Mouse (Mus musculus): ENCODE data around the gene Irf7. TPM values are rescaled to one million over a fixed set of nuclear protein-coding genes. Genes with fewer than 3 reads are reported as not detected.

Gene Irf7
- polyA plus RNA-seq, 2 experiments, result 4.8 to 5.4 TPM

- Histone ChIP-seq H3K9ac (replicated peaks) (peak overlapping the region; percentile 84), H3K4me2 (ENCODE audit: low read depth) (peak overlapping the region; percentile 85), H3K4me1 (replicated peaks; ENCODE audit: control insufficient read depth in 2 of 2, insufficient read depth in 2 of 2, low read length in 1 of 2) (peaks cover 19 to 33% of the 10 kb centered on the region in 2 experiments), H3K27ac (peak overlapping the region; percentile 43), H3K27me3 (ENCODE audit: control insufficient read depth, insufficient read depth, low read length) (no peaks in the 10 kb centered on the region), H3K36me3 (replicated peaks; ENCODE audit: control insufficient read depth, insufficient read depth, low read depth) (peaks cover 6% of the 10 kb centered on the region; the same call in 1 of the 2 replicates), H3K4me3 (ENCODE audit: insufficient read depth in 1 of 2, low read depth in 2 of 2, low read length in 2 of 2) (peak overlapping the region; percentile 73 to 78; a peak in 3 of 4 replicates), H3K9me3 (ENCODE audit: control insufficient read depth, low read length) (no peaks in the 10 kb centered on the region)
- ATAC-seq (ENCODE audit: insufficient read depth) (no peak), DNase-seq (ENCODE audit: low read depth in 3 of 3, low spot score in 3 of 3) (no peak)
- 71% methylated on average over 1 of the region's 1 CpGs for WGBS (ENCODE audit: insufficient replicate concordance)
- TF ChIP-seq EP300 (IDR thresholded peaks at IDR 0.05; ENCODE audit: low read depth) (no peak), CTCF (IDR thresholded peaks at IDR 0.05; ENCODE audit: low read depth) (no peak)
Observed at GRCm38 (mm10) chr7:141220377-141220776, 45.9 kb downstream of the Irf7 start.

GRCm38 (mm10) chr7:141219558-141220099 lies 46.7 kb downstream of the Irf7 start:
- 83% methylated on average over 1 of the region's 1 CpGs for WGBS (ENCODE audit: insufficient replicate concordance)
- H3K4me2 ChIP-seq (ENCODE audit: low read depth), result no peak overlapping the region; the same call in 1 of the 2 replicates
- no peak overlapping the region for H3K4me3 ChIP-seq (ENCODE audit: insufficient read depth in 1 of 2, low read depth in 2 of 2, low read length in 2 of 2)
- no peak overlapping the region for H3K9ac ChIP-seq (replicated peaks)
- no peaks in the 10 kb centered on the region for H3K27me3 ChIP-seq (ENCODE audit: control insufficient read depth, insufficient read depth, low read length)
- H3K27ac ChIP-seq, result peak overlapping the region; percentile 22
- DNase-seq (ENCODE audit: low read depth in 3 of 3, low spot score in 3 of 3) (no peak), ATAC-seq (ENCODE audit: insufficient read depth) (no peak)
- H3K9me3 ChIP-seq (ENCODE audit: control insufficient read depth, low read length), result no peaks in the 10 kb centered on the region
- peaks cover 6% of the 10 kb centered on the region; the same call in 1 of the 2 replicates for H3K36me3 ChIP-seq (replicated peaks; ENCODE audit: control insufficient read depth, insufficient read depth, low read depth)
- TF ChIP-seq CTCF (IDR thresholded peaks at IDR 0.05; ENCODE audit: low read depth), result no peak
- no peak for TF ChIP-seq EP300 (IDR thresholded peaks at IDR 0.05; ENCODE audit: low read depth)
- H3K4me1 ChIP-seq (replicated peaks; ENCODE audit: control insufficient read depth in 2 of 2, insufficient read depth in 2 of 2, low read length in 1 of 2), result peaks cover 25 to 40% of the 10 kb centered on the region in 2 experiments

GRCm38 (mm10) chr7:141218557-141219133 lies 47.6 kb downstream of the Irf7 start:
- no peak for DNase-seq (ENCODE audit: low read depth in 3 of 3, low spot score in 3 of 3)
- H3K27me3 ChIP-seq (ENCODE audit: control insufficient read depth, insufficient read depth, low read length), result no peaks in the 10 kb centered on the region
- no peak for ATAC-seq (ENCODE audit: insufficient read depth)
- TF ChIP-seq CTCF (IDR thresholded peaks at IDR 0.05; ENCODE audit: low read depth), result no peak
- TF ChIP-seq EP300 (IDR thresholded peaks at IDR 0.05; ENCODE audit: low read depth), result no peak
- H3K36me3 ChIP-seq (replicated peaks; ENCODE audit: control insufficient read depth, insufficient read depth, low read depth), result peaks cover 6% of the 10 kb centered on the region; the same call in 1 of the 2 replicates
- no peak overlapping the region for H3K4me3 ChIP-seq (ENCODE audit: insufficient read depth in 1 of 2, low read depth in 2 of 2, low read length in 2 of 2)
- H3K27ac ChIP-seq, result peak overlapping the region; percentile 22; the same call in 1 of the 2 replicates
- no peak overlapping the region for H3K4me2 ChIP-seq (ENCODE audit: low read depth)
- 75% methylated on average over 5 of the region's 5 CpGs for WGBS (ENCODE audit: insufficient replicate concordance)
- H3K9me3 ChIP-seq (ENCODE audit: control insufficient read depth, low read length), result no peaks in the 10 kb centered on the region
- H3K4me1 ChIP-seq (replicated peaks; ENCODE audit: control insufficient read depth in 2 of 2, insufficient read depth in 2 of 2, low read length in 1 of 2), result peaks cover 30 to 50% of the 10 kb centered on the region in 2 experiments
- H3K9ac ChIP-seq (replicated peaks), result no peak overlapping the region

DNA sequence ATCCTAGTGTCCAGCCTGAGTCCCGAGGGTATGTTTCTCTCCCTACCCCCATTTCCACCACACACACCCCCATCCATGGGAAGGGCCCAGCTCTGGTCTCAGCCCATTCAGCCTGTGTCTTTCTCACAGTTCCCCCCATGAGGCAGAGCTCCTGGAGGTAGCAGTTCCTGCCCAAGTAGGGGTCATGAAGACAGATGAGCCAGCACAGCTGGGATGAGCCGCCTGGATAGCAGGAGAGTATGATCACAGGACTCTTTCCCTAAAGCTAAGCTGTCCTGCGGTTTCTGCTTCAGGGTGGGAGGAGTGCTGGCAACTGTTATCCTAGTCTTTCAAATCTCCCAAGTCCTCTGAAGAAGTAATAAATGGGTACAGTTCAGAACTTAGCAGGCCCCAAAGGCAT lies 48.1 kb downstream of the Irf7 start:
- TF ChIP-seq EP300 (IDR thresholded peaks at IDR 0.05; ENCODE audit: low read depth) (no peak), CTCF (IDR thresholded peaks at IDR 0.05; ENCODE audit: low read depth) (no peak)
- Histone ChIP-seq H3K27me3 (ENCODE audit: control insufficient read depth, insufficient read depth, low read length) (no peaks in the 10 kb centered on the region), H3K9me3 (ENCODE audit: control insufficient read depth, low read length) (no peaks in the 10 kb centered on the region), H3K27ac (no peak overlapping the region; the same call in 1 of the 2 replicates), H3K4me2 (ENCODE audit: low read depth) (no peak overlapping the region), H3K9ac (replicated peaks) (no peak overlapping the region), H3K4me3 (ENCODE audit: insufficient read depth in 1 of 2, low read depth in 2 of 2, low read length in 2 of 2) (no peak overlapping the region), H3K36me3 (replicated peaks; ENCODE audit: control insufficient read depth, insufficient read depth, low read depth) (peaks cover 6% of the 10 kb centered on the region; the same call in 1 of the 2 replicates), H3K4me1 (replicated peaks; ENCODE audit: control insufficient read depth in 2 of 2, insufficient read depth in 2 of 2, low read length in 1 of 2) (peaks cover 30 to 54% of the 10 kb centered on the region in 2 experiments)
- WGBS (ENCODE audit: insufficient replicate concordance), result 79% methylated on average over 3 of the region's 3 CpGs
- DNase-seq (ENCODE audit: low read depth in 3 of 3, low spot score in 3 of 3) (no peak), ATAC-seq (ENCODE audit: insufficient read depth) (no peak)

GRCm38 (mm10) chr7:141217343-141218013 lies 48.8 kb downstream of the Irf7 start:
- no peaks in the 10 kb centered on the region for H3K9me3 ChIP-seq (ENCODE audit: control insufficient read depth, low read length)
- peak overlapping the region in 1 of 2 experiments; percentile 63; a peak in 1 of 4 replicates for H3K4me3 ChIP-seq (ENCODE audit: insufficient read depth in 1 of 2, low read depth in 2 of 2, low read length in 2 of 2)
- H3K4me2 ChIP-seq (ENCODE audit: low read depth), result peak overlapping the region; percentile 74
- no peaks in the 10 kb centered on the region for H3K27me3 ChIP-seq (ENCODE audit: control insufficient read depth, insufficient read depth, low read length)
- peaks cover 6% of the 10 kb centered on the region; the same call in 1 of the 2 replicates for H3K36me3 ChIP-seq (replicated peaks; ENCODE audit: control insufficient read depth, insufficient read depth, low read depth)
- no peak for DNase-seq (ENCODE audit: low read depth in 3 of 3, low spot score in 3 of 3)
- 91% methylated on average over 17 of the region's 17 CpGs for WGBS (ENCODE audit: insufficient replicate concordance)
- no peak overlapping the region for H3K27ac ChIP-seq
- no peak overlapping the region for H3K9ac ChIP-seq (replicated peaks)
- peaks cover 26 to 54% of the 10 kb centered on the region in 2 experiments for H3K4me1 ChIP-seq (replicated peaks; ENCODE audit: control insufficient read depth in 2 of 2, insufficient read depth in 2 of 2, low read length in 1 of 2)
- TF ChIP-seq EP300 (IDR thresholded peaks at IDR 0.05; ENCODE audit: low read depth) (no peak), CTCF (IDR thresholded peaks at IDR 0.05; ENCODE audit: low read depth) (no peak)
- no peak for ATAC-seq (ENCODE audit: insufficient read depth)

Measured in liver, embryonic 14.5 days (tissue).